Mouse (Mus musculus): ENCODE measurements around the gene Ncoa5. TPM values are rescaled to one million over a fixed set of nuclear protein-coding genes. Genes with fewer than 3 reads are reported as not detected.
A peak's percentile ranks its signal among the peaks of the same experiment; 100 is the strongest.

Ncoa5 gene
- polyA plus RNA-seq, 1 experiment from 2014 or later, result 48.7 TPM

DNA sequence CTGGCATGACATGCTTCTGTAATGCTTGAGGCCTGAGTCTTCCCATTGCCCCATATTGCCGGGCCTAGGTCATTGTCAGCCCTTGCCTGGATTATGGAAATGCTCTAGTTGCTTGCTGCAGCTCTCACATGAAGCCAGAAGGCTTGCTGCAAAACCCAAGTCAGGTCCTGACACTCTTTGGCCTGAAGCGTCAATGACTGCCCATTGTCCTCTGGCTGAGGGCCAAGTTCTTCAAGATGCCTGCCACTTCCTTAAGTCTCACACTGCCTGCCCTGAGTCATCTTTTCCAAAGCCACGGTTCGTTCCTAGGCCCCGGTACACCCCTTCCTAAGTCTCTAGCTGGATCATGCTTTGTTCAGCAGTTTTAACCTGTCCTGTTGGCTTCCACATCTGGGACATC, 62.0 kb downstream of the Ncoa5 start:
- H3K27me3 ChIP-seq (replicated peaks; ENCODE audit: control insufficient read depth, insufficient read depth, low read length), result peaks cover 55% of the 10 kb centered on the region
- H3K27ac ChIP-seq (replicated peaks; ENCODE audit: low read depth, low read length), result no peak overlapping the region
- 66% methylated on average over 5 of the region's 5 CpGs for WGBS
- no peak overlapping the region for H3K4me2 ChIP-seq (ENCODE audit: low read depth, low read length)
- H3K9me3 ChIP-seq (ENCODE audit: control insufficient read depth, low read length), result no peaks in the 10 kb centered on the region
- ATAC-seq (ENCODE audit: low read depth) (no peak), DNase-seq (ENCODE audit: low spot score) (no peak)
- no peaks in the 10 kb centered on the region for H3K36me3 ChIP-seq (ENCODE audit: control insufficient read depth, insufficient read depth, low read length)
- H3K4me1 ChIP-seq (ENCODE audit: control insufficient read depth, insufficient read depth, low read length), result peaks cover 15% of the 10 kb centered on the region; the same call in 1 of the 2 replicates
- H3K4me3 ChIP-seq (ENCODE audit: low read depth, low read length), result no peak overlapping the region
- no peak overlapping the region for H3K9ac ChIP-seq (ENCODE audit: low read depth, low read length)

DNA sequence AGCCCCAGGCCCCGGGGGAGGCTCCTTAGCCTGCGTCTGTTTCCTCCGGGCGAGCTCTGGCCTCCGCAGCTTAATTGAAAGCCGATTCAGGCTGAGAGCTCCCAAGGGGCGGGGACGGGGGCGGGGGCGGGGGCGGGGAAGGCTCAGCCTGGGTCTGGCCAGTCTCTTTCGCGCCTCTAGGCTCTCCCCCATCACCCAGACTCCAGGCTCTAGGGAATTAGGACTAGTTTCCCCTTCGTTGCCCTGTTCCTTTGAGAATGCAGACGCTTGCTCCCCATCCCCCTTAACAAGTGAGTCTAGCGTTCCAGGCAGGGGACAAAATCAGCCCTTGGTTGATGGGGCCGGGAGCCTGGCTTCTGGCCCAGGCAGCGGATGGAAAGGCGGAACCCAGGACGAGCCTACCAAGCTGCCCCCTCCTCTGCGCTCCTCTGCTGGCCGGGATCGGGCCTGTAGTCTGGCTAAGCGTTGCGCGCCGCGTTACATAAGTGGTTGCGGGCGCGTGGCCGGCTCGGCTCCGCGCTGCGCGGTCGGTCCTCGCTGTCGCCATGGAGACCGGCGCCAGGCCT, 64.0 kb downstream of the Ncoa5 start:
- WGBS, result under 1% methylated on average over 34 of the region's 42 CpGs
- ATAC-seq (ENCODE audit: low read depth), result peak; percentile 58; the same call in 1 of the 2 replicates
- H3K4me3 ChIP-seq (ENCODE audit: low read depth, low read length), result peak overlapping the region; percentile 20

DNA sequence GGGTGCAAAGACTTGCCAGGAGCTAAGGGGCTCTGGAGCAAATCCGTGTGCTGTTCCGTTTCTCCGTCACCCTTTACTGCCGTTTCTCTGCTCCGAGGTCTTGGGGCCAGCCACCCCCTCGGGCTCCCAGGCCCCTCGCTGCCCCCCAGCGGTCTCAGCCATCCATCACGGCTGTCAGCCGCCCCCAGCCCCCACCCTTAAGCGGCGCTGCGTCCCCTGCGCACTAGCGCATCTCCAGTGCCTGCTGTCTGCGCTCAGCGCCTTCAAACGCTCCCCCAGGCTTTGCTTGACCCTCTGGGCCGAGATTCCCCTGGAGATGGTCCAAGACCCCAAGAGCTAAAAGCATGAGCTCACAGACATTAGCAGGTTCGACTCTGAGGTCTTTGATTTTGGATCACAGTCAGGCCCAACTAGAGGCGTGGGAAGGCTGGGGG, 65.3 kb downstream of the Ncoa5 start:
- H3K9me3 ChIP-seq (ENCODE audit: control insufficient read depth, low read length), result no peaks in the 10 kb centered on the region
- no peak overlapping the region for H3K9ac ChIP-seq (ENCODE audit: low read depth, low read length)
- H3K36me3 ChIP-seq (ENCODE audit: control insufficient read depth, insufficient read depth, low read length), result no peaks in the 10 kb centered on the region
- H3K4me3 ChIP-seq (ENCODE audit: low read depth, low read length), result no peak overlapping the region
- no peak for ATAC-seq (ENCODE audit: low read depth)
- H3K4me2 ChIP-seq (ENCODE audit: low read depth, low read length), result no peak overlapping the region
- H3K27me3 ChIP-seq (replicated peaks; ENCODE audit: control insufficient read depth, insufficient read depth, low read length), result peaks cover 80% of the 10 kb centered on the region
- H3K27ac ChIP-seq (replicated peaks; ENCODE audit: low read depth, low read length), result no peak overlapping the region
- peaks cover 18% of the 10 kb centered on the region; the same call in 1 of the 2 replicates for H3K4me1 ChIP-seq (ENCODE audit: control insufficient read depth, insufficient read depth, low read length)
- DNase-seq (ENCODE audit: low spot score), result no peak
- 2% methylated on average over 21 of the region's 21 CpGs for WGBS

More for the DNA sequence above, 64.0 kb downstream of the Ncoa5 start:
- Histone ChIP-seq H3K9ac (ENCODE audit: low read depth, low read length) (0 out of 2 replicates have a peak overlapping the region, but pooled peaks have one; percentile 5), H3K36me3 (ENCODE audit: control insufficient read depth, insufficient read depth, low read length) (no peaks in the 10 kb centered on the region), H3K27ac (replicated peaks; ENCODE audit: low read depth, low read length) (no peak overlapping the region), H3K4me1 (ENCODE audit: control insufficient read depth, insufficient read depth, low read length) (peaks cover 18% of the 10 kb centered on the region; the same call in 1 of the 2 replicates), H3K4me2 (ENCODE audit: low read depth, low read length) (peak overlapping the region; percentile 38), H3K27me3 (replicated peaks; ENCODE audit: control insufficient read depth, insufficient read depth, low read length) (peaks cover 74% of the 10 kb centered on the region), H3K9me3 (ENCODE audit: control insufficient read depth, low read length) (no peaks in the 10 kb centered on the region)
- DNase-seq (ENCODE audit: low spot score), result peak; percentile 23

DNA sequence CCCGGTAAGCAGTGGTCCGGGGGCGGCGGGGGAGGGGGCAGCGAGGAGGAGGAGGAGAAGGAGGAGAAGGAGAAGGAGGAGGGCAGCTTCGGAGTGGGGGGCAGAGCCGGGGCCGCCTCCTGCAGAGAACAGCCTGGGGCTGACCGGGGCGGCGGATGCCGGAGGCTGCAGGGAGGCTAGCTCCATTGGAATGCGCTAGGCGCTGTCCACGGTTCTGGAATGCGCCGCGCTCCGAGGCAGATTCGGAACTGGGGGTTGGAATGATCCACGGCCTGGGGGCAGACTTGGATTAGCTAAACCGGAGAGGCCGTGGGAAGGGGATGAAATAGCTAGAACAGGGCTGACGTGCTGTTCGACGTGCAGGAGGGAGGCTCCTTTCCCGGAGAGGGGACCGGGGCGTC, 66.2 kb downstream of the Ncoa5 start:
- Histone ChIP-seq H3K4me2 (ENCODE audit: low read depth, low read length) (peak overlapping the region; percentile 70), H3K27me3 (replicated peaks; ENCODE audit: control insufficient read depth, insufficient read depth, low read length) (peaks cover 80% of the 10 kb centered on the region), H3K27ac (replicated peaks; ENCODE audit: low read depth, low read length) (no peak overlapping the region), H3K36me3 (ENCODE audit: control insufficient read depth, insufficient read depth, low read length) (no peaks in the 10 kb centered on the region), H3K4me1 (ENCODE audit: control insufficient read depth, insufficient read depth, low read length) (peaks cover 18% of the 10 kb centered on the region; the same call in 1 of the 2 replicates), H3K9ac (ENCODE audit: low read depth, low read length) (no peak overlapping the region), H3K9me3 (ENCODE audit: control insufficient read depth, low read length) (no peaks in the 10 kb centered on the region), H3K4me3 (ENCODE audit: low read depth, low read length) (peak overlapping the region; percentile 35)
- DNase-seq (ENCODE audit: low spot score) (peak; percentile 76), ATAC-seq (ENCODE audit: low read depth) (peak; percentile 73)
- WGBS, result under 1% methylated on average over 26 of the region's 29 CpGs

DNA sequence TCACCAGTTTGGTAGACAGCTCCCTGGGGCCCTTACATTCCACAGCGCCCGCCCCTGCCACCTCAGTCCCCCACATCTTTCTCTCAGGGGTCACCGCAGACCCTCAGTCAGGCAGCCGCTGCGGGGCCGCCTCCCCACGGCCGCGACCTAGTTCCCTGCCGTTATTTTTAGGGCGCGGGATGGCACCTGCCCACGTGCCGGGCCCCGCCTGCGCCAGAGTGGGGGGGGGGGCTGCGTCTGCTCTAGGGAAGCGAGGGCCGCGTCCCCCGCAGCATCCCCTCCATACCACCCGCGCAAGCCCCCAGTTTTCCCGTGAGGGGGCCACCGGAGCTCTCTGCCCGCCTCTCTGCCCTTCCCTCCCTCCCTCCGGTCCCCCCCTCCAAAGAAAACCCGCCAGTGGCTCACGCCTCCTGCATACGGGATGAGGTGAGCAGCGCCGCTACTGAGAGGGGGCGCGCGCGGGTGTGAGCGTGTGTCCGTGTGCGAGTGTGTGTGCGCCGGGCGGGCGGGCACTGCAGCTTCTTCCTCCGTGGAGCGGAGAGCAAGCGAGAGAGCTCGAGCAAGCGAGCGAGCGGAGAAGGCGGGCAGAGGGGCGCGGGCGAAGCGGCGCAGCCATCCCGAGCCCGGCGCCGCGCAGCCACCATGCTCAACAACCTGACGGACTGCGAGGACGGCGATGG, 66.8 kb downstream of the Ncoa5 start:
- no peak overlapping the region for H3K9ac ChIP-seq (ENCODE audit: low read depth, low read length)
- H3K4me2 ChIP-seq (ENCODE audit: low read depth, low read length), result peak overlapping the region; percentile 70
- peaks cover 78% of the 10 kb centered on the region for H3K27me3 ChIP-seq (replicated peaks; ENCODE audit: control insufficient read depth, insufficient read depth, low read length)
- peak; percentile 28 for ATAC-seq (ENCODE audit: low read depth)
- no peaks in the 10 kb centered on the region for H3K36me3 ChIP-seq (ENCODE audit: control insufficient read depth, insufficient read depth, low read length)
- peak overlapping the region; percentile 35 for H3K4me3 ChIP-seq (ENCODE audit: low read depth, low read length)
- H3K9me3 ChIP-seq (ENCODE audit: control insufficient read depth, low read length), result no peaks in the 10 kb centered on the region
- H3K27ac ChIP-seq (replicated peaks; ENCODE audit: low read depth, low read length), result no peak overlapping the region
- peaks cover 18% of the 10 kb centered on the region; the same call in 1 of the 2 replicates for H3K4me1 ChIP-seq (ENCODE audit: control insufficient read depth, insufficient read depth, low read length)
- DNase-seq (ENCODE audit: low spot score), result peak; percentile 10
- WGBS, result 1% methylated on average over 37 of the region's 65 CpGs

DNA sequence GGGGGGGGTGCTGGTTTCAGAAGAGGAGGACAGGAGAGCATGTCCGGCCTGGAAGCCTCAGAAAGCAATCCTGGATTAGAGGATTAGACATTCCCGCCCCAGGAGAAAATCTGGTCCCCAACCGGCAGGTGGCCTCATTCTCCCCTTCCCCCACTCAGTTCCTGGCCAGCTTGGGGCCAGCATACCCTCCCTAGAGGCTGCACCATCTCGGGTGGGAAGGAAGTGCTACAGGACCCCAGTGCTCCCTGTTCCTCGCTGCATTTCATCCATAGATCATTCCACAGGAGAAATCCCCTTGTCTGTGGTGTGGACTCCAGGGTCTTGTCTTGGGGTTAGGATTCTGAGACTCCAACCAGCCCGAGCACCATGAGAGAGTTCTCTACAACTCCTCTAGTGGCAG, 67.5 kb downstream of the Ncoa5 start:
- Histone ChIP-seq H3K4me3 (ENCODE audit: low read depth, low read length) (no peak overlapping the region), H3K27ac (replicated peaks; ENCODE audit: low read depth, low read length) (no peak overlapping the region), H3K4me1 (ENCODE audit: control insufficient read depth, insufficient read depth, low read length) (peaks cover 18% of the 10 kb centered on the region; the same call in 1 of the 2 replicates), H3K4me2 (ENCODE audit: low read depth, low read length) (no peak overlapping the region), H3K9me3 (ENCODE audit: control insufficient read depth, low read length) (no peaks in the 10 kb centered on the region), H3K36me3 (ENCODE audit: control insufficient read depth, insufficient read depth, low read length) (no peaks in the 10 kb centered on the region), H3K27me3 (replicated peaks; ENCODE audit: control insufficient read depth, insufficient read depth, low read length) (peaks cover 71% of the 10 kb centered on the region), H3K9ac (ENCODE audit: low read depth, low read length) (no peak overlapping the region)
- WGBS, result 10% methylated on average over 6 of the region's 6 CpGs
- DNase-seq (ENCODE audit: low spot score) (no peak), ATAC-seq (ENCODE audit: low read depth) (no peak)

DNA sequence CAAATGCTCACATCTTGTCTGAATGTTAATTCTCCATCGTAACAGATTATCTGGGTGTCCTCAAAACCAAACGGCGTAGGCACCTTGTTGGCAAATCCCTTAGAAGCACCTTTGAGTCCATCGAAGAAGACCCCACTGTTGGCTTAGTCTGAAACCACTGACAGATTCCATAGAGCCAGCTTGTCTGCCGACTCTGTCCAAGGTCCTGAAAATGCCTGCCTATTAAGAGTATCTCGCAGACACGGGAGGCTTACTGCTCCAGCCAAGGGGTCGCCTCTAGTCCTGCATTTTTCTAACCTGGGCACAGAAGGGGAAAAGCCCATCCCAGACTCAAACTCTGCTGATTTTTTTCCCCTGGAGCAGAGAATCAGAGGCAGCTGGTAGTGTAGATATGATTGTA, 68.3 kb downstream of the Ncoa5 start:
- WGBS, result 18% methylated on average over 8 of the region's 8 CpGs
- H3K27me3 ChIP-seq (replicated peaks; ENCODE audit: control insufficient read depth, insufficient read depth, low read length), result peaks cover 63% of the 10 kb centered on the region

DNA sequence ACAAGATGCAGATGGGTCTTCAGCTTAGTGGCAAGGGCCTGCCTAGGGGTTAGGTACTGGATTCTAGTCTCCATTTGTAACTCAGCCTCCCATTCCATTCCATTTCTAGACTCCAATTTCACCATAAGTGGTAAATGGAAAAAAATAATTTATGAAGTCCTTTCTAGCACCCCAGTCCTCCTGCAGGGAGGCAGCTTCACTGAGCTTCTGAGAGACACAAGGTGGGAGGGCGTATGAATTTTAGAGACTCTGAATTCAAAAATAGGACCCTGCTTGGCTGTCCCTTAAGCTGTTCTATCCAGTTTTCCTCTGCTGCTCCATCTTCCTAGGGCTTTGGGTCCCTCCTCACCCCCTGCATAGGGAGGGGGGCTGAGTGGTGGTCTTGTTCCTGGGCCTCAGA, 69.7 kb downstream of the Ncoa5 start:
- ATAC-seq (ENCODE audit: low read depth), result no peak
- Histone ChIP-seq H3K9me3 (ENCODE audit: control insufficient read depth, low read length) (no peaks in the 10 kb centered on the region), H3K27ac (replicated peaks; ENCODE audit: low read depth, low read length) (no peak overlapping the region), H3K4me2 (ENCODE audit: low read depth, low read length) (no peak overlapping the region), H3K4me3 (ENCODE audit: low read depth, low read length) (no peak overlapping the region), H3K9ac (ENCODE audit: low read depth, low read length) (no peak overlapping the region), H3K36me3 (ENCODE audit: control insufficient read depth, insufficient read depth, low read length) (no peaks in the 10 kb centered on the region), H3K27me3 (replicated peaks; ENCODE audit: control insufficient read depth, insufficient read depth, low read length) (peaks cover 49% of the 10 kb centered on the region), H3K4me1 (ENCODE audit: control insufficient read depth, insufficient read depth, low read length) (peaks cover 14% of the 10 kb centered on the region; the same call in 1 of the 2 replicates)
- DNase-seq (ENCODE audit: low spot score), result no peak
- 90% methylated on average over 1 of the region's 1 CpGs for WGBS

More for the DNA sequence above, 68.3 kb downstream of the Ncoa5 start:
- no peak overlapping the region for H3K9ac ChIP-seq (ENCODE audit: low read depth, low read length)
- H3K4me1 ChIP-seq (ENCODE audit: control insufficient read depth, insufficient read depth, low read length), result peaks cover 18% of the 10 kb centered on the region; the same call in 1 of the 2 replicates
- no peak overlapping the region for H3K27ac ChIP-seq (replicated peaks; ENCODE audit: low read depth, low read length)
- no peaks in the 10 kb centered on the region for H3K9me3 ChIP-seq (ENCODE audit: control insufficient read depth, low read length)
- peak; percentile 84 for DNase-seq (ENCODE audit: low spot score)
- ATAC-seq (ENCODE audit: low read depth), result no peak
- H3K4me3 ChIP-seq (ENCODE audit: low read depth, low read length), result no peak overlapping the region
- H3K4me2 ChIP-seq (ENCODE audit: low read depth, low read length), result no peak overlapping the region
- H3K36me3 ChIP-seq (ENCODE audit: control insufficient read depth, insufficient read depth, low read length), result no peaks in the 10 kb centered on the region
